Mouse (Mus musculus) monocyte, adult 5-6 weeks (primary cell): ENCODE data around the gene Rbms3. TPM values are rescaled to one million over a fixed set of nuclear protein-coding genes. Genes with fewer than 3 reads are reported as not detected.

ENCODE experiments used
- ATAC-seq: fragments of 153-309, 156-312 bp; replicated peaks from 2 replicates; pipeline ENCODE4 v1.8.0; 2017; ENCODE audit warnings: mild to moderate bottlenecking; ENCODE audit not compliant: low TSS enrichment, insufficient number of reproducible peaks, severe bottlenecking, poor library complexity, low FRiP score
- total RNA-seq: library from RNA; stranded (forward); fragments of 200-1000, 200-491, 200-594 nt; gene quantifications from 3 replicates; pipeline ENCODE4 v1.2.3, GENCODE M21; 2017

Rbms3 gene
- total RNA-seq, 1 experiment from 2014 or later = not detected

DNA sequence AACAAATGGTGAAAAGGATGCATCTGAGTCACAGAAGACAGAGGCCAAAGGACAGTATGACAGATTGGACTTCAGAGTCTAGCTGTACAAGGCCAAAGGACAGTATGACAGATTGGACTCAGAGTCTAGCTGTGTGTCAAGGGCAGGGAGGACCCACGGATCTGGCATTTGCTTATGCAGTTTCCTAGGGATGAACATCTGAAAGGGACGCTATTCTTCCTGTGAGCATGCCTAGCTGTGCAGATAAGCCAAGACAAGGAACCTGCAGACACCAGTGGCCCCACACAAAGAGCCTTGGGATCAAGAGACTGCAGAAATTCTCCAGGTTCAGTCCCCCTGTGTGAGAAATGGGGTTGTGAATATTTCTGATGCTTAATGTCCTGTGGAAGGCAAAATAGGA, 100.4 kb downstream of the Rbms3 start:
- ATAC-seq = no peak

DNA sequence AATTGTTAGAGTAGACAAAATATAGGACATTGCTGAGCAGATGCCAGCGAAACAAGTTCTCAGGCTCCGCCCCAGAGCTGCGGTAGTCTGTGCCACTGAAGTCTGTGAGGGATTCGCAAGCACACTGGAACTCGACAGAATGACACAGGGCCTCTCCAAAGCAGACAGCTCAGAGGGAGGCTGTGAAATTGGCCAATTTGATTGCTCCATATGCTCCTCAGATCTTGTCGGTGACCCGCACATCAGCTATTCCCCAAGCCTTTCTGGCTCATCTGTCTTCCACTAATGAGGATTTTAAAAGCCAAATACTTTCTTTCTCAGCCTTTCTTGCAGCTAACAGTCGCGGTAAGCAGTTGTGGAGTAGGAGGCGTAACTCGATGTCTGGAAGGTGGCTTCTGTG, 120.8 kb downstream of the Rbms3 start:
- ATAC-seq = no peak

DNA sequence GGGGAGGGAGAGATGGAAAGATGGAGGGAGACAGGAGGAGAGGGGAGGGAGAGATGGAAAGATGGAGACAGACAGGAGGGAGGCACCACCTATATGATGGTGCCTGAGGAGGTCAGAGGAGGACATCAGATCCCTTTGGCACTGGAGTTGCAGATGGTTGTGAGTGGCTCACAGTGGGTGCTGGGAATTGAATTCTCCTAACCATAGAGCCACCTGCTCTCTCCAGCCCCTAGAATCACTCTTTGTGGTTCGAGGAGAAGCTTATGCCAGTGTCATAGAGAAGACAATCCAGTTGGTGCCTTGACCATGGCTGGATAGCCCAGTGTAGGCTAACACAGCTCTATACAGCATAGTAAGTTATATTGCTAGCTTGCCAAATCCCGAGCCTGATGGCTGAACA, 137.8 kb downstream of the Rbms3 start:
- no peak for ATAC-seq

DNA sequence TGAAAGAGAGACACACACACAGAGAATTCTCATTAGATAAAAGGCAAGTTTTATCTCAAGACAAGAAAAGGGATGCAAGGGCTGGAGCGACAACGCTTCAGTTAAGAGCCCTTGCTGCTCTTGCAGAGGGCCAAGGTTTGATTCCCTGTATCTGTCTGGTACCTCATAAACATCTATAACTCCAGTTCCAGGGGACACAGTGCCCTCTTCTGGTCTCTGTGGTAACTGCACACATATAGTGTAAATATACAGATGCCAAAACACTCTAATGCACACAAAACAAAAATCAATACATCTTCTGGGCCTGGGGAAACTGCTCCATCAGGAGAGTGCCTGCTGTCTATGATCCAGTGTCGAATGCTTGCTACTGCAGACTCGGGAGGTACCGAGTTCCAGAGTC, 145.3 kb downstream of the Rbms3 start:
- no peak for ATAC-seq

DNA sequence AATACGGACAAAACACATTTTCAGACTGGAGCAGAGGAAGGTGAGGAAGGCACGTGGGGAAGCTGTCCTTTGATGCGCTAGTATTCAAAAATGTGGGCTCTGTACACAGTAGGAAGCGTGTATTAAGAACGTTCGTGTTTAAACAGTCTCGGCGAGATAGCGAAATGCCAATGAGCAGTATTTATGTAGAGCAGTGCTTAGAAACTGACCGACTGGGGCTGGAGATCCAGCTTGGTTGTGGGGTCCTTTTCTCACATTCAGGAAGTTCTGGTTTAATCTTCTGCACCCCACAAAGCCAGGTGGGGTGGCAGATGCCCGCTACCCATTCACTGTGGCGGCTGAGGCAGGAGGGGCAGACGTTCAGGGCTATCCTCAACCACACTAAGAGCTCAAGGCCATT, 153.0 kb downstream of the Rbms3 start:
- ATAC-seq = no peak

DNA sequence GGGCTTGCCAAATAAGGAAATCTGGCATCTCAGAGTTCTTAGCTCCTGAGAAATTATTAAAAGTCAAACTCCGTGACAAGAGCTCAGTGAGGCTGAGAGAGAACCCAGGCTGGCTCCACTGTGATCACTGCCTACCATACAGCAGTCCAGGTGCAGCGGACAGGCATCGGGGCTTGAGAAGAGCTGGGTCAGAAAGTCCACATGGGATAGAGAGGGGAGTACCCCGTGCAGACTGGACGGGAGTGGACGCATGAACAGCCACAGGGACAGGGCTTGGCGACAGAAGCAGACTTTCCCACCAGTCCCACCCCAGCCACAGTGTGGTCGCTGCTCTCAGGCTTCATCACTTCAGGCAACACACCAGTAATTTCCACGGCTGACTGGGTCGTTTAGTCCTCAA, 176.9 kb downstream of the Rbms3 start:
- ATAC-seq = no peak

DNA sequence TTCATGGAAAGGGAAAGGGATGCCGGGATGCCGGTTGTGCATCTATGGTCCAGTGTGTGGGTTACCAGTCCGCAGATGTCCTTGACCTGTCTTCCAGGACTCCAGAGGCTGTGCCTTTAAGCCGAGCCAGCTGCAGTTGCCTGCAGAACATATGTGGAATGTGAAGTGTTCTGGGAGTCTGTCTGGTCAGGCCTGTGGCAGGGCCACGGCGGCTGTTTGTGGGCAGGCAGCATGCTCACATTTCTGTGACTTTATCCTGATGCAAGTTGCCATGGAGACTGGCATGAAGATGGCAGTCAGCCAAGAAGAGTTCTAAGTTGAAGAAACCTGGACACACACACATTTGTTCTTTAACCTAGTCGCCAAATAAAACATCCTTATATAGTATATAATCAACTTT, 187.1 kb downstream of the Rbms3 start:
- ATAC-seq = no peak

DNA sequence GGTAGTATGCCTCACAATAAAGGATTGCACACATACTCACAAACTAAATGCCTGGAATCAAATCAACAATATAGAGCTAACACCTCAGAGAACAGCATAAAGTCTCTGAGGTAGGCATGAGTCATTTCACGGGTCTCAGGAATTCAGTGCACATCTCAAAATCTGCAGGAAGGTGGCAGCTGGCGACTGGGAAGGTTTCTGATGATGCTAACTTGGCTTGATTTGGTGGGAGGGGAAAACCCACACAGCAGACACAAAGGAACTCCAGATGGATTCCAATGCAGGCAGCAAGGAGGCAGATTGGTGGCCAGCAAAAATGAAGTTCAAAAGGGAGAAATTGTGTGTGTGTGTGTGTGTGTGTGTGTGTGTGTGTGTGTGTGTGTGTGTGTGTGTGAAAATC, 193.9 kb downstream of the Rbms3 start:
- ATAC-seq = no peak

DNA sequence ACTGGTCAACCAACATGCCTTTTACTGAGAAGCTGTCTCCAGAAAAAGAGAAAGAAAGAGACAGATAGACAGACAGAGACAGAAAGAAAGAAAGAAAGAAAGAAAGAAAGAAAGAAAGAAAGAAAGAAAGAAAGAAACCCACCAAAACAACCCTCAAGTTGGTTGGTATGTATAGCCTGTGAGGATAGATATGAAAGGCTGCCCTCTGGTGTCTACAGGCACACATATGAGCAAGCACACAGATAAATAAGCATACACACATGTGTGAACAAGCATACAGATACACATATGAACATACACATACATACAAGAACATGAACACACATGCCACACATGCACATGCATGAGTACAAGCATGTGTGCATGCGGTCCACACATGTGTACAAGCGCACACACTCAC, 199.0 kb downstream of the Rbms3 start:
- no peak for ATAC-seq

DNA sequence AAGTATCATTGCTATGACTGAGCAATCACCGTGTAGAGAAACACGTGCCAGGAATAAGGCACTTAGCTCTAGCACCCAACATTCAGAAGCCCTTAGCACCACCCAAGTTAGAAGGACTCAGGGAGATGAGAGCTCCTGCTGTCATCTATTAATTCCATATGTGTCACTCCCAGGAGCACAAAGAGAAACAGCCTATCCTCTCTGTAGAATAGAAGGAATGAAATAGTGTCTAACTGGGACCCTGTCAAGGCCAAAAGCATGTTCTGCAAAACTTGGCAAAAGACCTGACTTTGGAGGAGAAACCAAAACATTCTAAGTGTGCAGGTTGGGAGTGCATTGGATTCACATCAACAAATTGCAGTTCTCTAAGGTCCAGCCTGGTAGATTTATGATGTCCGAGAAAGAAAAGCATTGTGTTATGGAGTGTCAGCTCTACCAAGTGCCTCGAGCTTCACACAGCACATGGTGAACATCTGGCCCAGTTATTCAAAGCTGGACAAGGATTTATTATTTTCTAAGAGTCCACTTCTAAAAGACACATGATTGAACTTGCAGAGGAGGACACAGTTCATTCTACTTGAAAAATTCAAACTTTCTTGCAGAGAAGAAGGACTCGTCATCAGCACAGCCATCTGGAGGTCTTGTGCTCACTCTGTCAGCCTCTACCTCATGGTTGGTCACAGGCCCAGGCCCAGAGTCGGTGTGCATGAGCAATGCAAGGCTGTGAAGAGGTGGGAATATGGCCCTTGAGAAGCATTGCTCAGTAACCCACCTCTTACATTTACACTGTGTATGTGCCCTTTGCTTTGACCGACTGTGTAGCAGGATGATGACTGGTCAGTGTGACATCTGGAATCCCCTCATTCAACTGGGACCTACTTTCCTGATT, 200.3 kb downstream of the Rbms3 start:
- ATAC-seq = no peak

DNA sequence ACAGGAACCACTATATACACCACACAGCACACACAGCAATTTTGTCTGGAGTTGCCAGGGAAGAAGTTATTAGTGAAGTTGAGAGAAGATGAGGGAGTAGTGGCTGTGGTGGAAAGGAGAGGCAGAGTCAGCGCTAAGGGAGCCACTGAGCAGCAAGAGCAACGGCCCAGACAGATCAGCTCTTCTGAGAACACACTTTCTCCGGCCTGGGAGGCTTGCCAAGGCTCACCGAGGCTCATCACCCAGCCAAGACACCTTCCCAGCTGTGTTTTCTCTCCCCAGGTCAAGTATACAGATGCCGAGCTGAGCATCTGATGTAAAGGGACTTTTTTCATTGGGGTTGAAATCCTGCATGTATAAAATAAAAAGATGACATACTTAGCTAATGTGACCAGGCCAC, 206.5 kb downstream of the Rbms3 start:
- ATAC-seq = no peak

DNA sequence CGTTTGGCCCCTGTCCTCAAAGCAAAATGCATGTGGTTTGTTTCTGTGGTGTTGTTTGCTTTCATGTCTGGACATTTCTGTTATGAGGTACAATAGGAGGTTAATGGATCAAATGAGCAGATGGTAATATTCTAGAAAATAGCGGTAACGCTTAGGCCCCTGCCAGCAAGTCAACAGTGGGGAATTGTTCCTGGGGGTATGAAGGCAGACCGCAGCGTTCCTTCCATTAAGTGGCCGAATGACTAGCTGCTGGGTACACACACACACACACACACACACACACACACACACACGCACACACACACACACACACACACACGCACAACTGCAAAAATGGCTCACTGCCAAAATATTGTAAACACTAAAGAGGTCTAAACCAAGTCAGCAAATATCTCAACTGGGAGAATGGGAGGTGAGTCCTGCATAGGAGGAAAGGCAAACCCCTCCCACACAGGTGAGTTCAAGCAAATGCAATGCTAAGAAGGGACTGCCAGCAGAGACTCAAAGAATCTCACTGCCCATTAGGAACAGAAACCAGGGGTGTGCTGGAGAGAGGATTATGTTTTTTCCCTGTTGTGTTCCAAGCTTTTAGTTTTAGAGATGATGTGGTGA, 209.7 kb downstream of the Rbms3 start:
- ATAC-seq = no peak

DNA sequence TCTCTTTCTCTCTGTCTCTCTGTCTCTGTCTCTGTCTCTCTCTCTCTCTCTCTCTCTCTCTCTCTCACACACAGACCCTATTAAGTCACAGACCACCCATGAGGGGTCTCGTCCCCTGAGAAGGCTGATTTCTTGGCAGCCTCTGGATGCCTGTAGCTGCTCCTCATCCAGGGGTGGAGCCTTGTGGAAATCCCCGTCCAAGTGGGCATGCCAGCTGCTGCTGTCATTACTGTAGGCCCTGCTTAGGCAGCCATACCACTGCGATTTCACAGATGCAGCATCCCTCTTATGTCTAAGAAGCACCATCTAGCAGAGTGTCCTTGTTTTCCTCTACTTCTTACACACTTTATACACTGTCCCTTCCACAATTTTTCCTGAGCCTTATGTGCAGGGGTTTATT, 216.5 kb downstream of the Rbms3 start:
- ATAC-seq = no peak

DNA sequence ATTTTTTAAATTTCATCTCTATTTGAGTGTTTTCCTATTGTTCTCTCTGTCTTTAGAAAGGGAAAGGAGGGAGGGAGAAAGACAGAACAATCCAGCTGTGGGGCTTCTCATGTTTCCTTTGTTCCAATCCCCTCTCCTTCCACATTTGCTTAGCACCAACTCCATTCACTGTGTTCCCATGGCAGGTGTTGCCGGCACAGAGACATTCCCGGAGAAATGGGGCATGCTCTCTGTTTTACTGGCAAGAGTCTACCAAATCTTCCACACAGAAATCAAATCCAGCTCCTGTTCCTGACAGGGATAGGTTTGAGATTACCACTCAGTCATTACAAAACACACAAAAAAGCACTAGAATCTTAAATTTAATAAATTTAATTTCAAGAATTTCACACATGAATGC, 217.1 kb downstream of the Rbms3 start:
- ATAC-seq = no peak

DNA sequence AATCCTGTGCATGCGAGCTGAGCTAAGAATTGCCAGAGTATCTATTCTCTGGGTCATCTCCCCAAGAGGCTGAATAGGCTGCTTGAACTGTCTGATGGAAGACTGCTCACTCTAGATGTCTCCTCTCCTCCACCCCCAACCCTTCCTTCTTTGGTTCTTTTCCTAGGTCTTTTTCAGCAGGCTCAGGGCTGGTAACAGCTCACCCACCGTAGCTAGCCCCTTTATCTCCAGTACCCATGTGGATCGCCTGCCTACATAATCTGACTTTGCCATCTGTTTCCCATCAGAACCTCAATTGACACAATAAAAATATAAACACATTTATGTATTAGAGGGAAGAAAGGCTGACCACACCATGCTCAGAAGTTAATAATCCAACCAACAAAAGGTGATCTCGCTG, 225.1 kb downstream of the Rbms3 start:
- no peak for ATAC-seq

DNA sequence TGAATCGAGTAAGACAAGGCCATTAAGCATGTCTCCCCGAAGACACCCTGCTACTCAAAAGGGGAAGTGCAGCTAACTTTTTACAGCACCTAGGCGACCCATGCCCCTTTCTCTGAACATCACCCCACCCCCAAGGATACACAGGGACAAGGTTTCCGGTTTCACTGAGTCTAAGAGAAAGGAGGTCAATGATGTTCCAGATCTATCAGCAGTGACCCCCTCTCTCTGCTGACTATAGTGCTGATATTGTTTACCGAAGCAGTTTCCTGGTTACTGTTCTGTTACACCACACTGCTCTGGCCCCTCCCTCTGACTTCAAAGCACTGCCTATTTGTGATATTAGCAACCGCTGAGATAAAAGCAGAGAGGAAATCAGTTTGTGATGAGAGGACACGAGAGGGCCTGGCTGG, 229.4 kb downstream of the Rbms3 start:
- ATAC-seq = no peak

DNA sequence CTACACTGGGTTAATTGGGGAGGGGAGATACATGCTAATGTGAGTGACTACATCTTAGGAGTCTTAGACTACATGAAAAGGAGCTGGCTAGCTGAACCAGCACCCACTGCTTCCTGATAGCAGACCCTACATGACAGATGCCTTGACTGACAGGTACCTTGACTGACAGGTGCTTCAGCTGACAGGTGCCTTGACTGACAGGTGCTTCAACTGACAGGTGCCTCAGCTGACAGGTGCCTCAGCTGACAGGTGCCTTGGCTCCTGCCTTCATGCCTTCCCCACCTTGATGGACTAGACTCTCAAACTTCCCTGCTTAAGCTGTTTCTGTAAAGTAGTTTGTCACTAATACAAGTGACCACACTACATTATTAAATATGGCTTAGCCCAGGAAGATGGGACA, 232.6 kb downstream of the Rbms3 start:
- ATAC-seq = no peak

DNA sequence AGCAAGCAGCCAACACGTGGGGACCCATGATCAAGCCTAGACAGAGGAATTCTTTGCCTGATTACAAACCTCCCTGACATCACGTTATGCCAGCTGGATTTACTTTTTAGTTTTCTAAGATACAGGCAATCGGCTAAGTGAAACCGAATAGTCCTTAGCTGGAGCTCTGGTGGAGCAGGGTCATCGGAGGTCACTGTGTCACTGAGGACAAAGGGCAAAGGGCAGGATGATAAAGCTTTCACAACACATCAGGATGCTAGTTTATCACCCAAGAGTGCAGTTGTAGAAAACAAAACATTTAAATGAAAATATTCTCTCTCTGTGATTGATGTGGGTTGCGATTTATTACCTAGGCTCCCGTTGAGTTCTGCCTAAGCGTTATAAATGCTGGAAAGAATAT, 233.1 kb downstream of the Rbms3 start:
- no peak for ATAC-seq

DNA sequence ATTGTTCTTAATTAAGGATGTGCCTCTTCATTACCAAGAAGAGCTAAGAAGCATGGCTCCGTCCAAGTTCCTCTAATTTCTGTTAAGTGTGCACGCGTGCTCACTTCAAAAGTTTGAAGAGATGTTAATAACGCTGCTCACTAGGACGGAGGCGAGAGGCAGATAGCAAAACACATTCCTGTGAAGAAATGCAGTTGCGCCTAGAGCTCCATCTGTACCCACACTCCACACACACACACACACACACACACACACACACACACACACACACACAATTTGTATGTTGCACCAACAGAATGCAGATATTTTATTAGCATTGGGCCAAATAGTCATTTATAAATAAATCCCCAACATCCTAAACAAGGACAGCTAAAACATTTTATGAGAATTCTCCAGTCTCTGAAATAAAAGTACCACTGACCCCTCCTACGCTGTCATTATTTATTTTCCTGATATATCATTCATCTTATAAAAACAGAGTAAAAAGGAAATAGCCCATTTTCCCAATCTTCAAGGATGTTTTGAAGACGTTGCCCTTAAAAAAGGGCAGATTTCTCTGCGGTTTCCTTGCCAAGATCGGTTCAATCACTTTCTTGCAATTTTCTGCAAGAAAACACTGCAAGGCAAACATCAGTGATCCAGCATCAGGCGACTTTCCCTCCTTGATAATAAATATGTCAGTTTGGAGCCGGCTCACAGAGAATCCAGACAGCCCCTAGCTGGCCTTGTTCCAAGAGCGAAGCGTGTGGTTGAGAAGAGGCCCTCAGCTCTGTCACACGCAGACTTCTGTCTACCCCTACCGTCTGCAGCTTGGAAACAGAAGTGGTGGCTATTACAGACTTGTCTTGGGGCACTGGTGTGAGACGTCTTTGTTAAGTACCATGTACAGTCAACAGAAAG, 235.8 kb downstream of the Rbms3 start:
- no peak for ATAC-seq

DNA sequence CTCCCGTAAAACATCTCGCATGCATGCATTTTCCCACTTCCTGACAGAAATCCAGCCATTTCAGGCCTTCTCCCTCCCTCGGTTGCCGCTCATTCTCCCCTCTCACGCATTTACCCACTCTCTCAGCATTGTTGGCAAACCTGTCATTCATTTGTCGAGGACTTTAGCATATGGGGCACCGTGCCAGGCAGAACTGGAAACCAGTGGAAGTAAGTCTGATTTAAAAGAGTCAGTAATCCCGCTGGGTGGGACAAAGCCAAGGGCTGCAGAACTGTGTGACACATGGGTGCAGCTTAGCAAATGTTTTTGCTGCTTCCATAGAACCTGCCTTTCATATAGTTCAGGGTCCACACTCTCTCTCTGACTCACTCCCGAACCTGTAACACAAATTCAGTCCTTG, 241.7 kb downstream of the Rbms3 start:
- no peak for ATAC-seq
